Mouse (Mus musculus): ENCODE measurements around the gene Cuzd1.

GRCm38 (mm10) chr7:131364131-131364530 is 42.0 kb upstream of the Cuzd1 start:
- TF ChIP-seq CTCF (IDR thresholded peaks at IDR 0.05; ENCODE audit: borderline replicate concordance, insufficient read depth, low read depth, low read length) (no peak), POLR2A (IDR thresholded peaks at IDR 0.05; ENCODE audit: borderline replicate concordance, insufficient read depth, low read length) (no peak)
